Mouse (Mus musculus) myocyte (in vitro differentiated cells): Measurements from ENCODE around the gene Wdr34.

Experiments used
- CEBPB ChIP-seq: IDR thresholded peaks from 2 replicates; pipeline ENCODE4 v1.6.1; 2011; ENCODE audit warnings: mild to moderate bottlenecking, moderate library complexity; ENCODE audit not compliant: poor library complexity, insufficient read depth, severe bottlenecking
- MAX ChIP-seq: IDR thresholded peaks from one replicate; pipeline ENCODE4 v1.6.1; 2011; ENCODE audit warnings: low read depth, mild to moderate bottlenecking, control low read depth
- MYOD1 ChIP-seq, 3 experiments: IDR thresholded peaks; one replicate each; pipeline ENCODE4 v1.6.1; 2011; ENCODE audit warnings: control low read depth in 2 of 3, low read depth in 2 of 3, mild to moderate bottlenecking in 2 of 3, moderate library complexity in 1 of 3; ENCODE audit not compliant: insufficient read length in 2 of 3, control insufficient read depth in 1 of 3
- POLR2A ChIP-seq: IDR thresholded peaks from one replicate; pipeline ENCODE4 v1.6.1; 2011; ENCODE audit warnings: low read depth, mild to moderate bottlenecking, control low read depth, moderate library complexity; ENCODE audit not compliant: insufficient read length
- SRF ChIP-seq: IDR thresholded peaks from one replicate; pipeline ENCODE4 v1.6.1; 2011; ENCODE audit warnings: low read depth; ENCODE audit not compliant: control insufficient read depth, insufficient read length
- TCF3 ChIP-seq: IDR thresholded peaks from one replicate; pipeline ENCODE4 v1.6.1; 2011; ENCODE audit warnings: low read depth, control low read depth; ENCODE audit not compliant: insufficient read length
- USF1 ChIP-seq: IDR thresholded peaks from one replicate; pipeline ENCODE4 v1.6.1; 2011; ENCODE audit warnings: low read depth, mild to moderate bottlenecking, control low read depth, moderate library complexity

DNA sequence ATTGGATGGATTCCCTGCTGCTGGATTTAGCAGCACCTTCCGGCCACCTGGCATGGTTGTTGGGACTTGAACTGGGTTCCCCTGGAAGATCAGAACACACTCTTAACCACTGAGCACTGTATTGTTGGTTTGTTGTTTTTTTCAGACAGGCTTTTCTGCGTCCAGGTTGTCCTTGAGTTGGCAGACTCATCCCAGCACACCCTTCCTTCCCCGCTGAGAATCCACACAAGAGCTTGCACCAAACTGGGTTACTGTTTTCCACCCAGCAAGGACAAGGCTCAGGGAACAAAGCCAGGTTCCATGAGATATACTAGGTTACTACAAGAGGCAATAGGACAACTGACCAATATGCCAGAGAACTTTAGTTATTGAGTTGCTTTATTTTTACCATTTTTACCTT, 8.1 kb upstream of the Wdr34 start:
- TF ChIP-seq TCF3 (no peak), MYOD1 (IDR thresholded peaks at IDR 0.05; ENCODE audit: control insufficient read depth in 1 of 3, insufficient read length in 2 of 3, low read depth in 2 of 3) (no peak), POLR2A (no peak), CEBPB (no peak), SRF (no peak), MAX (no peak), USF1 (no peak)
